Mouse (Mus musculus) thymus, postnatal 25 days (tissue): ENCODE measurements around the gene Nadk2.

ENCODE experiments used
- DNase-seq: peaks from one replicate; pipeline ENCODE4 v3.0.0; 2022

The Nadk2 gene

DNA sequence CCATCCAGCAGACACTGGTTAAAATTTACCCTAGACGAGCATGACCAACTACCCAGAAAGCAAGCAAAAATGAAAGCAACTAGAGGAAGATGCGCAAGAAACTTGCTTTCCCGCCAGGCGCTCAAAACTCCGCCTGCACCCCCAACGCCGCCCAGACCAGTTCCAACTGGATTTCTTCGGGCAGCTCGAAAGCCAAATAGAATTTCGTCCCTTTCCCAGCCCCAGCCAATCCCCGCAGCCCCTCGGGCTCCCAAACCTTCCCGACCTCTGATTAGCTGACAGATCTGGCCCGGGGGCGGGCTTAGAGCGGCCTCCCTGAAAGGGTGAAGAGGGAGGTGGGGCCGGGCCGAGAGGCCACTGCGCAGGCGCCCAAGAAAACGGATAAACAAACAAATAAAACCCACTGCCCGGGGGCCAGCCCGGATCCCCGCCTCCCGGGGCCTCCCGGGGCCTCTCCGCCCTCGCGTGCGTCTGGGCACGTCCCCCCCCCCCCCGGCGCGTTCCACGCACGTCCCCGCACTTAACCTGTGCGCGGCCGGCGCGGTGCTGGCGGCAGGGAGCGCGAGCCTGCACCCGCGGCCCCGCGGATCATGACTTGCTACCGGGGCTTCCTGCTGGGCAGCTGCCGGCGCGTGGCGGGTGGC lies at the start of gene Nadk2:
Gene Nadk2 (plus strand): TSS at position 349 of the 644 bp plus-strand sequence.
- DNase-seq = peak; percentile 95

DNA sequence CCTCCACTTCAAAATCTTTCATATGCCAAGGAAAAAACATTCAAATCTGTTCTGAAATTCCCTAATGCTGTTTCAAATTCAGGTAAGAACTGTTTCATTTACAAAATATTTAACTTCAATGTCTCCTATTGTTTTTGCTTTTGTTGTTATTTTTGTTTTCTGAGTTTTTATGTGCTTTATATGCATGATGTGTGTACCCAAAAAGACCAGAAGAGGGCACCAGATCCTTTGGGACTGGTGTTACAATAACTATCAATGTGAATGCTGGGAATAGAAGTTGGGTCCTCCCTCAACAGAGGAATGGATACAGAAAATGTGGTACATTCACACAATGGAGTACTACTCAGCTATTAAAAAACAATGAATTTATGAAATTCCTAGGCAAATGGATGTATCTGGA lies 15.4 kb upstream of the Nadk2 start:
- DNase-seq = no peak

- DNase-seq = no peak
These were observed 11.2 kb upstream of the Nadk2 start for GRCm38 (mm10) chr15:9059856-9060255.

DNA sequence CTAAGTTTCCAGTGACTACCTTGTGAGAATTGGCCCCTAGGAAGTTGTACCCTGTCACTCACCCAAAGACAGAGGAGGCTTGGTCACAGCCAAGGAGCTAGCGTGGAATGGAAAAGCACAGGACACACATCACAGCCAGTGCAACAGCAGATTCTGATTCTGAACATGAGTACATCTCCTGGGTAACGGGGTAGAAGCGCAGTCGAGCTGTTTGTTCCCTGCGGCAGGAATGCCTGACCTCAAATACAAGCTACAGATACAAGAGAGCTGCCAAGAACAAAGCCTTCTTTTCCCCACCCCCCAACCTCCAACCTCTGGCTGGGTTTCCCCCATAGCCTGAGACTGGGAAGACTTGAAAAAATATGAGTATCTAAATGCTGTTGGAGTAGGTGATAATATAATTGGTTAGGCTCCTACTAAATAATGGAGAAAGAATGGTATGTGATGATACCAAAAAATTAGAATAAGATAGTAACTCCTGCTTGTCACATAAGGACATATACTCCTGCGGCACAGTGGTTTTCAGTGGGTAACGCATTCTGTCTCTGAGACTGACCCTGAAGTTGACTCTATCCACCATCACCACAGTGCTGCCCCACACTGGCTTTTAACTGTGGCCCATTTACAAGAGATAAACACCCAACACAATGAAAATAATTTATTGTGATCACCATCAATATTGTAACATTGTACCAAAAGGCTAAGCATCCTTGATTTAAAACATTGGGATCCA lies 9.7 kb upstream of the Nadk2 start:
- no peak for DNase-seq

DNA sequence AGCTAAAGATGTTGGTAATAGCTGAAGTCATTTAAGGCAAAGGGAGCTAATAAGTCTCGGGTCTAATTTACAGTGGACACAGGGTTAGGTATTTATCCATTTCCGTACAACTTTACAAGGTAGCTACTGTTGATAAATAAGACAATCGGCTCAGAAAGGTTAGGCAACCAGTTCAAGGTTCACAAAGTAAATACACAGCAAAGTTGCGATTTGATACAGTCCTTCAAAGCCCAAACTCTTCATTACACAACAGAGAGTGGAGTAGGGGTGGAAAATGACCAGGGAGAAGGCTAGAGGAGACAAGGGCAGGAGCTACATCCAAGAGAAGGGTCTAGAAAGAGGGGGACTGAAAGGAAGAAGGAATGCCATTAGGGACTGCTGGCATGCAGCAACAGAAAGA lies 2.2 kb upstream of the Nadk2 start:
- DNase-seq = no peak

GRCm38 (mm10) chr15:9070353-9070752 lies 707 bp upstream of the Nadk2 start:
- DNase-seq = no peak

DNA sequence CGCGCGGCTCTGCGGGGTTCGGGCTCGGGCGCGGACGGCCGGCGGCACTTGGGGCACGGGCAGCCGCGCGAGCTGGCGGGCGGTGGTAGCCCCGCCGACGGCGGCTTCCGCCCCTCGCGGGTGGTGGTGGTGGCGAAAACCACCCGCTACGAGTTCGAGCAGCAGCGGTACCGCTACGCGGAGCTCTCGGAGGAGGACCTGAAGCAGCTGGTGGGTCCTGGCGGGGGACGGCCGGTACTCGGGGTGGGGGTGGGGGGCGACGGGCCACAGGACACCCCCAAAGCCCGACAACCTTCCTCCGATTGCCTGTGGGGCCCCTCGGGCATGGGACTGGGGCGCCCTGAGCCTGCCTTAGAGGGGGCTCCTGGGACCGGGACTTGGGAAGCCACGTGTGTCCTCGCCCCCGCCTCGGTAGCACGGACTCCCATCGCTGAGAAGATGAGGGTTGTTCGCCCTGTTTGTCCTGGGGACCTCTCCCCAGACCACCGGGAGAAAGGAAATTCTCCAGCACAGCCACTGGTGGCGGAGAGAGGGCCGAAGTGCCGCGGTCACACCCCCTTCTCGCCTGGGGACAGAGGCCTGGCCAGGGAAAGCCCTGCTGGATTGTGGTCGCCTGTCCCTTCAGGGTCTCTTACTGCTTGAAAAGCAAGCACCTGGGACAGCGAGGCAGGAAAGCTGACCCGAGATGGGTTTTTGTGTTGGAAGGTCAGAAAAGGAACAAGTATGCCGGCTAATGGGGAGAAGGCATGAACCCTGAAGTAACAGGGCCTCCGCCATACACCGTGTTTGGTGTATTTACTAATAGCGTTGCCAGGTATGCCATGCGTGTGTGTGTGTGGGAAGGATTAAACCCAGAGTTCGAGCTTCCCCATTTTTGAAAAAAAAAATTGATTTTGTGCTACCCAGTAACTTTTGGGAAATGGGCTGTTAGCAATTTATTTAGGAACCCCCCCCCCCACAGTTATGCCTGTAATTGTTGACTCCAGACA lies 790 bp downstream of the Nadk2 start:
- peak; percentile 67 for DNase-seq

GRCm38 (mm10) chr15:9072630-9073029 lies 1.6 kb downstream of the Nadk2 start:
- DNase-seq = peak; percentile 3

DNA sequence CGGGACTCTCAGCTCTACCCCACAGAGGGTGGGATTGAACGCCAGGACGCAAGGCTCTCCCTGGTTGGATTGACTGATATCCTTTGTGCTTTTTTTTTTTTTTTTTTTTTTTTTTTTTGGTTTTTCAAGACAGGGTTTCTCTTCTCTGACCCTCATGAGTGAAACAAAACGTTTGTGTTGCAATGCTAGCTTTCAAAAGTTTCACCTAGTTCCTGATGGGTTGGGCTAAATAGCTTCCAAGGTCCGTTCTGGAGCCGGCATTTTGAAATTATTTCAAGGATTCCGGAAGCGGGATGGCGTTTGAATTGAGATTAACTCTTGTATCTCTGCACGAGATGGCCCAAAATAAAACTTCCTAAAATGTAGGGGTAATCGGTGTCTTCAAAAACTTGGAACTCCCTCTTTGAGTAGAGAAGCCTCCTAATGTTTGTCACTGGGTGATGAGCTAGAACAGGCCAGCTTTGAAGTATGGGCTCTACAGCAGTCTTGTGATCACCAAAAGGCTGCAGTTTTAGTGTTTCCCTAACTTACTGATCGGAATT lies 2.1 kb downstream of the Nadk2 start:
- DNase-seq = no peak

GRCm38 (mm10) chr15:9073684-9074083 lies 2.6 kb downstream of the Nadk2 start:
- no peak for DNase-seq

- no peak for DNase-seq
These were observed 3.1 kb downstream of the Nadk2 start for GRCm38 (mm10) chr15:9074139-9074538.

DNA sequence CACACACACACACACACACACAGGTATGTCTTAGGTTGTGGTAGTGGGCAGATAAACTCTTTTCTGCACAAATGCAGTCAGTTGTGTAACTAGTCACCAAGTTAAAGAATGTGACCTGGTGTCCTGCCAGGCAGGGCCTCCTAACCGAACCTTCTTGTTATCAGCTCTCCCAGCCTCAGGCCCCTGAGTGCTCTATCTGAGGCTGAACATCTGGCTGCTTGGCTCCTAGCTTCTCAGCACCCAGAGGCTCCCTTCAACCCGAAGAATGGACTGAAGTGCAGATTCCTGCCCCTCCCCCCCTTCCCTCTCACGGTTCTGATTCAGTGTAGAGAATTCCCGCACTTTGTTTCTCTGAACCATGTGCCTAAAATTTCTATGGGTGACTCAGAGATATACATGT lies 3.6 kb downstream of the Nadk2 start:
- DNase-seq = no peak

DNA sequence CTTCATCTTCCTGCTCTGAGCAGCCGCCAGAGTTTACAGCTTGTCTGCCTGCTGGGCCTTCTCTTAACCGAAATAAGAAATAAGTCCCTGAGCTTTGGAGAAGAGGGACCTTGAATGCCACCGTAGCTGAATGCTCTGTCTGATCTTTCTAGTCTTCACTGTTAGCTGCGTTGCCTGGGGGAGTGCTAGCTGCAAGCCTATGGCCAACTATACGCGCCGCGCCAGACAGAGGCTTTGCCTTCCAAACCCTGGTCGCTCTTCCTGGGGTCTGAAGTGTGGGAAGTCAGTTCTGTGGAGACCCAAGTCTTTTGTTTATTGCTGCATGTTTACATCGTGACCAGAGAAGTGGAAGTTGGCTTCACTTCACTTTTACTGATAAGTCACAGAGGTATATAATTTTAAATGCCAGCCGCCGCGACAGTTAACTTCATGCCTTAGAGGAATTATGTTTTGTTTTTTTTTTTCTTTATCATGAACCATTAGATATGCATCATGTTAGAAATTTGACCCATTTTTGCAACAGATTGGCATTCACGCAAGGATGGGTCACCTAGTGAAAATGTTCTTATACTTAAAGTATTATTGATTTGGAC lies 4.6 kb downstream of the Nadk2 start:
- DNase-seq = no peak

DNA sequence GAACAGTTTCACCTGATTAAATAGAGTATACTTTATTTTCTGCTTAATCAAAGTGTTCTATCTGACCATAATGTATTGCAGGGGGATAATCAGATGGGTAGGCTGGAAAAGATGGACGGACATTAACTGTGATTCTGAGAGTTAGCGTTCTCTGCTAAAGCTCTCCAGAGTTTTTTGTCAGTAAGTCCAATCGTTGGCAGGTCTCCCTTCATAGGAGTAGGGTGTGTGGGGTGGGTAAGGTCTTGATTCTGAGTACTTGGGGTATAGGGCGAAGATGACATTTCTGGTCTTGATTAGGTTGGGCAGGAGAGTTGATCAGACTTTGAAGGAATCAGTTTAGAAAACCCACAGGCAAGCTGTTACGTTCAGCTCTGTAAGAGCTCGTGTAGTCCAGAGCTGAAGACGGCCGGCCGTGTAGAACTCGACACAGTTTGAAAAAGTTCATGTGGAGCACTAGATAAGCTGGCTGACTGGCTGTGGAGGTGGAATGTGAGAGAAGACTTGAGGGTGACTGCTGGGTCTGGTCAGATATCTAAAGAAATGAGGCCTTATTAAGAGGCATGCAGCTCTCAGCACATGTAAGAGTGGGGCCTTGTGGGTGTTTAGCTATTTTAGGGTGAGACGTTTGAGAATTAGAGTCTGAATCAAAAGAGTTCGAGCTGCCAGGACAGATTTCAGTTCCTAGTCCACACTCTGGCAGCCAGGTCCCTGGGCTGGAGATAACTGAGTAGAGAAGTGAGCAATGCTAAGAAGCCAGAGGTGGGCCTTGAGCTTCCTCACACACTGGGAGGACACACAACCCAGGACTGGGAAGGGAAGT lies 7.6 kb downstream of the Nadk2 start:
- no peak for DNase-seq

DNA sequence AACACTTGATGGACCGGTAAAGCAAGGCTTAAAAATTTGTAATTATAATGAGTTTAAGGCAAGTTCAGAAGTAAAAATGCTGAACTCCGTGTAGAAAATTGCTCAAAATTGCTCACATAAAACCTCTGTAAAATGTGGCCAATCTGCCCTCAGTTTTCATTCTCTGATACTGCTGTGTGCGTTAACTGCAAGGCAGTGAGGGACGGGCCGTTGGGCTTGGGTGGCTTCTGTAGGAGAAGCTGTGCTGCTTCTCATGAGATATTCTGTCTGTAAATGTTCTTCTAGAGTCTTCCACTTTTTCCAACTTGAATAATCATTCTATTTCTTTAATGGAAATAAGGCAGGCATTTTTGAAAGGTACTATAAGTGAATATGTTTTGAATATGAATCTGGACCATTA lies 8.6 kb downstream of the Nadk2 start:
- DNase-seq = no peak

GRCm38 (mm10) chr15:9080206-9080605 lies 9.1 kb downstream of the Nadk2 start:
- no peak for DNase-seq

GRCm38 (mm10) chr15:9081294-9081693 lies 10.2 kb downstream of the Nadk2 start:
- DNase-seq = no peak

GRCm38 (mm10) chr15:9082753-9083152 lies 11.7 kb downstream of the Nadk2 start:
- DNase-seq = no peak

- DNase-seq = no peak
These were observed 15.8 kb downstream of the Nadk2 start for GRCm38 (mm10) chr15:9086813-9087212.

GRCm38 (mm10) chr15:9087421-9087820 lies 16.4 kb downstream of the Nadk2 start:
- no peak for DNase-seq

GRCm38 (mm10) chr15:9087895-9088682 lies 17.0 kb downstream of the Nadk2 start:
- DNase-seq = no peak
